Mouse (Mus musculus): ENCODE measurements around the gene Efhd1.

- TF ChIP-seq CTCF (IDR thresholded peaks at IDR 0.05; ENCODE audit: insufficient read depth, low read length) = no peak
- no peak for TF ChIP-seq POLR2A (IDR thresholded peaks at IDR 0.05; ENCODE audit: borderline replicate concordance, extremely low read depth, low read depth, low read length)
Measured at GRCm38 (mm10) chr1:87324649-87325048, 60.5 kb downstream of the Efhd1 start.

All from lung, adult 2 months (tissue).